Mouse (Mus musculus): ENCODE measurements around the gene Ptges3. TPM values are rescaled to one million over a fixed set of nuclear protein-coding genes. Genes with fewer than 3 reads are reported as not detected.
"Not testable (repeated sequence)": the region's sequence is repeated elsewhere in the genome, so short reads cannot be mapped to it uniquely, and the experiment has no call there.

The Ptges3 gene
- polyA plus RNA-seq, 1 experiment from 2014 or later, result 393 TPM

GRCm38 (mm10) chr10:128078269-128078668 lies 19.5 kb downstream of the Ptges3 start:
- not testable (repeated sequence) for ATAC-seq (ENCODE audit: low FRiP score); H3K4me2 ChIP-seq (replicated peaks); H3K4me1 ChIP-seq (replicated peaks; ENCODE audit: control insufficient read depth, insufficient read depth, low read length); H3K9me3 ChIP-seq (ENCODE audit: control insufficient read depth, low read length); H3K4me3 ChIP-seq (replicated peaks; ENCODE audit: low read length); DNase-seq (ENCODE audit: low spot score); H3K27me3 ChIP-seq (ENCODE audit: control insufficient read depth, insufficient read depth, low read length); H3K9ac ChIP-seq; H3K27ac ChIP-seq
- WGBS, result 86% methylated on average over 5 of the region's 5 CpGs
- peaks cover 39% of the 10 kb centered on the region for H3K36me3 ChIP-seq (replicated peaks; ENCODE audit: control insufficient read depth, insufficient read depth)

- 88% methylated on average over 1 of the region's 1 CpGs for WGBS
- no peak for ATAC-seq (ENCODE audit: low FRiP score)
- Histone ChIP-seq H3K4me3 (replicated peaks; ENCODE audit: low read length) (no peak overlapping the region), H3K4me1 (replicated peaks; ENCODE audit: control insufficient read depth, insufficient read depth, low read length) (peaks cover 15% of the 10 kb centered on the region), H3K36me3 (replicated peaks; ENCODE audit: control insufficient read depth, insufficient read depth) (peaks cover 28% of the 10 kb centered on the region), H3K9me3 (ENCODE audit: control insufficient read depth, low read length) (no peaks in the 10 kb centered on the region), H3K27ac (no peak overlapping the region), H3K9ac (no peak overlapping the region), H3K4me2 (replicated peaks) (no peak overlapping the region), H3K27me3 (ENCODE audit: control insufficient read depth, insufficient read depth, low read length) (no peaks in the 10 kb centered on the region)
- DNase-seq (ENCODE audit: low spot score), result no peak
Observed at GRCm38 (mm10) chr10:128080496-128080895, 21.7 kb downstream of the Ptges3 start.

- DNase-seq (ENCODE audit: low spot score) (no peak), ATAC-seq (ENCODE audit: low FRiP score) (no peak)
- Histone ChIP-seq H3K4me3 (replicated peaks; ENCODE audit: low read length) (peak overlapping the region; percentile 85), H3K36me3 (replicated peaks; ENCODE audit: control insufficient read depth, insufficient read depth) (peaks cover 36% of the 10 kb centered on the region), H3K4me2 (replicated peaks) (peak overlapping the region; percentile 64), H3K4me1 (replicated peaks; ENCODE audit: control insufficient read depth, insufficient read depth, low read length) (peaks cover 15% of the 10 kb centered on the region), H3K27me3 (ENCODE audit: control insufficient read depth, insufficient read depth, low read length) (no peaks in the 10 kb centered on the region), H3K9ac (peak overlapping the region; percentile 63), H3K9me3 (ENCODE audit: control insufficient read depth, low read length) (no peaks in the 10 kb centered on the region), H3K27ac (peak overlapping the region; percentile 81; the same call in 1 of the 2 replicates)
- 64% methylated on average over 6 of the region's 6 CpGs for WGBS
Observed at GRCm38 (mm10) chr10:128081807-128082476, 23.2 kb downstream of the Ptges3 start.

GRCm38 (mm10) chr10:128082477-128082808 lies 23.7 kb downstream of the Ptges3 start:
- H3K4me3 ChIP-seq (replicated peaks; ENCODE audit: low read length), result peak overlapping the region; percentile 85
- no peaks in the 10 kb centered on the region for H3K27me3 ChIP-seq (ENCODE audit: control insufficient read depth, insufficient read depth, low read length)
- peak overlapping the region; percentile 63 for H3K9ac ChIP-seq
- H3K36me3 ChIP-seq (replicated peaks; ENCODE audit: control insufficient read depth, insufficient read depth), result peaks cover 36% of the 10 kb centered on the region
- peak overlapping the region; percentile 81 for H3K27ac ChIP-seq
- ATAC-seq (ENCODE audit: low FRiP score) (no peak), DNase-seq (ENCODE audit: low spot score) (peak; percentile 45)
- H3K9me3 ChIP-seq (ENCODE audit: control insufficient read depth, low read length), result no peaks in the 10 kb centered on the region
- peaks cover 15% of the 10 kb centered on the region for H3K4me1 ChIP-seq (replicated peaks; ENCODE audit: control insufficient read depth, insufficient read depth, low read length)
- peak overlapping the region; percentile 64 for H3K4me2 ChIP-seq (replicated peaks)
- WGBS, result 13% methylated on average over 9 of the region's 9 CpGs

GRCm38 (mm10) chr10:128082880-128083421 lies 24.2 kb downstream of the Ptges3 start, which contains the start of gene Atp5b:
Atp5b (plus strand) TSS chr10:128083273.
- under 1% methylated on average over 34 of the region's 34 CpGs for WGBS
- H3K27ac ChIP-seq, result peak within 1 kb of the TSS; percentile 93
- peak within 1 kb of the TSS; percentile 96 for H3K9ac ChIP-seq
- peaks cover 36% of the 10 kb centered on the region for H3K36me3 ChIP-seq (replicated peaks; ENCODE audit: control insufficient read depth, insufficient read depth)
- no peaks in the 10 kb centered on the region for H3K9me3 ChIP-seq (ENCODE audit: control insufficient read depth, low read length)
- H3K4me2 ChIP-seq (replicated peaks), result peak within 1 kb of the TSS; percentile 99
- ATAC-seq (ENCODE audit: low FRiP score) (peak; percentile 99), DNase-seq (ENCODE audit: low spot score) (peak; percentile 100)
- H3K4me3 ChIP-seq (replicated peaks; ENCODE audit: low read length), result peak within 1 kb of the TSS; percentile 85
- no peaks in the 10 kb centered on the region for H3K27me3 ChIP-seq (ENCODE audit: control insufficient read depth, insufficient read depth, low read length)
- H3K4me1 ChIP-seq (replicated peaks; ENCODE audit: control insufficient read depth, insufficient read depth, low read length), result peaks cover 15% of the 10 kb centered on the region

GRCm38 (mm10) chr10:128083688-128084087 lies 24.9 kb downstream of the Ptges3 start:
- H3K27me3 ChIP-seq (ENCODE audit: control insufficient read depth, insufficient read depth, low read length), result no peaks in the 10 kb centered on the region
- H3K9me3 ChIP-seq (ENCODE audit: control insufficient read depth, low read length), result no peaks in the 10 kb centered on the region
- peak overlapping the region; percentile 93 for H3K27ac ChIP-seq
- peak overlapping the region; percentile 85 for H3K4me3 ChIP-seq (replicated peaks; ENCODE audit: low read length)
- WGBS, result under 1% methylated on average over 22 of the region's 22 CpGs
- H3K9ac ChIP-seq, result peak overlapping the region; percentile 96
- H3K36me3 ChIP-seq (replicated peaks; ENCODE audit: control insufficient read depth, insufficient read depth), result peaks cover 41% of the 10 kb centered on the region
- H3K4me1 ChIP-seq (replicated peaks; ENCODE audit: control insufficient read depth, insufficient read depth, low read length), result peaks cover 15% of the 10 kb centered on the region
- ATAC-seq (ENCODE audit: low FRiP score), result no peak
- peak overlapping the region; percentile 99 for H3K4me2 ChIP-seq (replicated peaks)
- DNase-seq (ENCODE audit: low spot score), result no peak

GRCm38 (mm10) chr10:128084160-128084559 lies 25.4 kb downstream of the Ptges3 start:
- Histone ChIP-seq H3K4me3 (replicated peaks; ENCODE audit: low read length) (peak overlapping the region; percentile 85), H3K36me3 (replicated peaks; ENCODE audit: control insufficient read depth, insufficient read depth) (peaks cover 45% of the 10 kb centered on the region), H3K4me1 (replicated peaks; ENCODE audit: control insufficient read depth, insufficient read depth, low read length) (peaks cover 15% of the 10 kb centered on the region), H3K27ac (peak overlapping the region; percentile 93; the same call in 1 of the 2 replicates), H3K27me3 (ENCODE audit: control insufficient read depth, insufficient read depth, low read length) (no peaks in the 10 kb centered on the region), H3K9ac (peak overlapping the region; percentile 96), H3K9me3 (ENCODE audit: control insufficient read depth, low read length) (no peaks in the 10 kb centered on the region), H3K4me2 (replicated peaks) (peak overlapping the region; percentile 99)
- DNase-seq (ENCODE audit: low spot score) (no peak), ATAC-seq (ENCODE audit: low FRiP score) (no peak)
- WGBS, result 2% methylated on average over 3 of the region's 3 CpGs

GRCm38 (mm10) chr10:128086391-128086790 lies 27.6 kb downstream of the Ptges3 start:
- Histone ChIP-seq H3K36me3 (replicated peaks; ENCODE audit: control insufficient read depth, insufficient read depth) (peaks cover 62% of the 10 kb centered on the region), H3K9ac (no peak overlapping the region), H3K4me3 (replicated peaks; ENCODE audit: low read length) (no peak overlapping the region), H3K27ac (no peak overlapping the region), H3K4me2 (replicated peaks) (no peak overlapping the region), H3K27me3 (ENCODE audit: control insufficient read depth, insufficient read depth, low read length) (no peaks in the 10 kb centered on the region), H3K4me1 (replicated peaks; ENCODE audit: control insufficient read depth, insufficient read depth, low read length) (peaks cover 22% of the 10 kb centered on the region), H3K9me3 (ENCODE audit: control insufficient read depth, low read length) (no peaks in the 10 kb centered on the region)
- 71% methylated on average over 6 of the region's 6 CpGs for WGBS
- DNase-seq (ENCODE audit: low spot score), result peak; percentile 55
- no peak for ATAC-seq (ENCODE audit: low FRiP score)

GRCm38 (mm10) chr10:128087216-128087615 lies 28.5 kb downstream of the Ptges3 start:
- not testable (repeated sequence) for H3K4me3 ChIP-seq (replicated peaks; ENCODE audit: low read length); DNase-seq (ENCODE audit: low spot score); H3K9me3 ChIP-seq (ENCODE audit: control insufficient read depth, low read length); H3K9ac ChIP-seq; H3K27ac ChIP-seq; H3K27me3 ChIP-seq (ENCODE audit: control insufficient read depth, insufficient read depth, low read length); ATAC-seq (ENCODE audit: low FRiP score); H3K4me2 ChIP-seq (replicated peaks)
- peaks cover 26% of the 10 kb centered on the region for H3K4me1 ChIP-seq (replicated peaks; ENCODE audit: control insufficient read depth, insufficient read depth, low read length)
- H3K36me3 ChIP-seq (replicated peaks; ENCODE audit: control insufficient read depth, insufficient read depth), result peaks cover 62% of the 10 kb centered on the region
- WGBS, result 89% methylated on average over 2 of the region's 2 CpGs

Data from hindbrain, embryonic 14.5 days (tissue).